Mouse (Mus musculus) CH12.LX (cell line): ENCODE data around the gene Specc1l. TPM values are rescaled to one million over a fixed set of nuclear protein-coding genes. Genes with fewer than 3 reads are reported as not detected.

ENCODE experiments used
- DNase-seq: peaks from one replicate; pipeline ENCODE4 v3.0.0-alpha.2; 2013; ENCODE audit errors: extremely low read depth
- H3K27ac ChIP-seq: 2 replicates; pipeline ENCODE4 v1.5.1; 2012; ENCODE audit warnings: low read depth, mild to moderate bottlenecking, control low read depth, moderate library complexity; ENCODE audit not compliant: insufficient read depth
- H3K27me3 ChIP-seq: replicated peaks from 2 replicates; pipeline ENCODE3; 2012; ENCODE audit warnings: inconsistent platforms
- H3K36me3 ChIP-seq, 2 experiments: replicated peaks in 1 of 2; 2 replicates each; pipeline versions ENCODE3 to v1.6.1; 2012; ENCODE audit warnings: inconsistent platforms in 1 of 2, low read length in 1 of 2, mild to moderate bottlenecking in 1 of 2, mixed read lengths in 1 of 2, moderate library complexity in 1 of 2; ENCODE audit not compliant: control insufficient read depth in 1 of 2, insufficient read depth in 1 of 2
- H3K4me1 ChIP-seq, 2 experiments: 2 replicates each; pipeline ENCODE4 v1.6.1; 2012; ENCODE audit warnings: inconsistent platforms in 1 of 2, moderate library complexity in 1 of 2; ENCODE audit not compliant: insufficient read depth in 2 of 2, control insufficient read depth in 1 of 2
- H3K4me2 ChIP-seq: 2 replicates; pipeline ENCODE4 v1.6.1; 2012; ENCODE audit warnings: low read depth, mild to moderate bottlenecking, control low read depth; ENCODE audit not compliant: poor library complexity, insufficient read depth, severe bottlenecking
- H3K4me3 ChIP-seq, 3 experiments: fragments of 150-350 bp in 1 of 3; sonication (generic) in 1 of 3; replicated peaks in 1 of 3; 2 replicates each; pipeline versions ENCODE3 to v1.5.1; 2011 to 2012; ENCODE audit warnings: low read depth in 2 of 3, low read length in 2 of 3, mild to moderate bottlenecking in 2 of 3, moderate library complexity in 2 of 3, control low read depth in 1 of 3, improper control_type of control experiment in 1 of 3, inconsistent platforms in 1 of 3, mixed read lengths in 1 of 3; ENCODE audit not compliant: poor library complexity in 1 of 3
- H3K79me2 ChIP-seq: replicated peaks from 2 replicates; pipeline ENCODE4 v1.6.1; 2012; ENCODE audit warnings: mild to moderate bottlenecking, moderate library complexity; ENCODE audit not compliant: control insufficient read depth, poor library complexity, insufficient read depth, severe bottlenecking; ENCODE audit errors: extremely low read depth
- H3K9ac ChIP-seq: 2 replicates; pipeline ENCODE4 v1.6.1; 2012; ENCODE audit warnings: low read depth, mild to moderate bottlenecking, control low read depth, moderate library complexity; ENCODE audit not compliant: insufficient read depth
- H3K9me3 ChIP-seq: replicated peaks from 2 replicates; pipeline ENCODE3; 2012; ENCODE audit warnings: low read length, inconsistent platforms, mixed read lengths
- CHD1 ChIP-seq: IDR thresholded peaks from 2 replicates; pipeline ENCODE4 v1.6.1; 2012; ENCODE audit warnings: low read depth, low read length, improper control_type of control experiment, inconsistent platforms
- CHD2 ChIP-seq: IDR thresholded peaks from 2 replicates; pipeline ENCODE4 v1.6.1; 2011; ENCODE audit warnings: low read length, improper control_type of control experiment
- CTCF ChIP-seq, 2 experiments: IDR thresholded peaks in 1 of 2; conservative IDR thresholded peaks in 1 of 2; 2 replicates each; pipeline ENCODE4 v1.5.1; 2011 to 2012; ENCODE audit warnings: low read depth in 2 of 2, low read length in 2 of 2, improper control_type of control experiment in 1 of 2, inconsistent platforms in 1 of 2, mild to moderate bottlenecking in 1 of 2, moderate library complexity in 1 of 2
- E2F4 ChIP-seq: IDR thresholded peaks from 2 replicates; pipeline ENCODE4 v1.6.1; 2011; ENCODE audit warnings: low read depth, low read length, improper control_type of control experiment; ENCODE audit not compliant: insufficient replicate concordance
- GABPA ChIP-seq: IDR thresholded peaks from 2 replicates; pipeline ENCODE4 v1.6.1; 2012; ENCODE audit warnings: low read depth, low read length, improper control_type of control experiment, inconsistent platforms; ENCODE audit not compliant: insufficient replicate concordance
- HCFC1 ChIP-seq: IDR thresholded peaks from 2 replicates; pipeline ENCODE4 v1.6.1; 2012; ENCODE audit warnings: low read depth, mild to moderate bottlenecking, inconsistent platforms, low read length, improper control_type of control experiment
- MAFK ChIP-seq: IDR thresholded peaks from 2 replicates; pipeline ENCODE4 v1.6.1; 2011; ENCODE audit warnings: low read length, improper control_type of control experiment; ENCODE audit not compliant: insufficient replicate concordance
- MAZ ChIP-seq: IDR thresholded peaks from 2 replicates; pipeline ENCODE4 v1.6.1; 2012; ENCODE audit warnings: low read depth, mild to moderate bottlenecking, inconsistent platforms, low read length, improper control_type of control experiment, moderate library complexity
- MEF2A ChIP-seq: IDR thresholded peaks from 2 replicates; pipeline ENCODE4 v1.6.1; 2014; ENCODE audit warnings: low read depth, mild to moderate bottlenecking, inconsistent platforms, low read length, improper control_type of control experiment, borderline replicate concordance
- MYC ChIP-seq: IDR thresholded peaks from 2 replicates; pipeline ENCODE4 v1.6.1; 2011; ENCODE audit warnings: low read depth, mild to moderate bottlenecking, improper control_type of control experiment, low read length
- PAX5 ChIP-seq: IDR thresholded peaks from 2 replicates; pipeline ENCODE4 v1.6.1; 2012; ENCODE audit warnings: low read length, inconsistent platforms, mixed read lengths
- POLR2A ChIP-seq: IDR thresholded peaks from 2 replicates; pipeline ENCODE4 v1.6.1; 2011; ENCODE audit warnings: low read depth, mild to moderate bottlenecking, improper control_type of control experiment, low read length
- POLR2AphosphoS2 ChIP-seq: IDR thresholded peaks from 2 replicates; pipeline ENCODE4 v1.6.1; 2011; ENCODE audit warnings: low read depth, low read length, improper control_type of control experiment
- RCOR1 ChIP-seq: conservative IDR thresholded peaks from 2 replicates; pipeline ENCODE4 v1.6.1; 2012; ENCODE audit warnings: low read depth, mild to moderate bottlenecking, inconsistent platforms, low read length, improper control_type of control experiment
- SIN3A ChIP-seq: IDR thresholded peaks from 2 replicates; pipeline ENCODE4 v1.6.1; 2012; ENCODE audit warnings: low read length, improper control_type of control experiment, inconsistent platforms
- SMC3 ChIP-seq: IDR thresholded peaks from 2 replicates; pipeline ENCODE4 v1.6.1; 2011; ENCODE audit warnings: low read depth, low read length, improper control_type of control experiment
- USF1 ChIP-seq: IDR thresholded peaks from 2 replicates; pipeline ENCODE4 v1.6.1; 2014; ENCODE audit warnings: low read depth, mild to moderate bottlenecking, inconsistent platforms, low read length, improper control_type of control experiment
- ZKSCAN1 ChIP-seq: IDR thresholded peaks from 2 replicates; pipeline ENCODE4 v1.6.1; 2012; ENCODE audit warnings: low read depth, inconsistent platforms, low read length, improper control_type of control experiment, borderline replicate concordance
- ZMIZ1 ChIP-seq: IDR thresholded peaks from 2 replicates; pipeline ENCODE4 v1.6.1; 2012; ENCODE audit warnings: low read depth, mild to moderate bottlenecking, inconsistent platforms, low read length, improper control_type of control experiment
- ZNF384 ChIP-seq: IDR thresholded peaks from 2 replicates; pipeline ENCODE4 v1.6.1; 2012; ENCODE audit warnings: low read depth, low read length, improper control_type of control experiment, inconsistent platforms
- dilution Hi-C: fragments of 300-500 bp; cut with MboI; formaldehyde crosslinking; loops from 2 replicates; pipeline ENCODE4 v1.14.3; 2020; ENCODE audit warnings: low sequenced_read_pairs; ENCODE audit not compliant: extremely low pct_unique_long_range_greater_than_20kb, extremely low pct_ligation_motif_present
- in situ Hi-C: fragments of 300-500 bp; cut with MboI; formaldehyde crosslinking; loops from 3 replicates; pipeline ENCODE4 v1.14.3; 2019; ENCODE audit warnings: low sequenced_read_pairs, low pct_ligation_motif_present, low pct_unique_long_range_greater_than_20kb, mixed read lengths
- polyA plus RNA-seq: library from polyadenylated mRNA; unstranded; fragments of >175 nt; gene quantifications from 2 replicates; pipeline ENCODE4 v1.2.1, GENCODE M21; 2012; ENCODE audit warnings: low read depth; ENCODE audit not compliant: insufficient read length
- total RNA-seq, 2 experiments: library from RNA; depleted of rRNA; stranded (reverse); fragments of 300-350 nt in 1 of 2; fragments of >200 nt in 1 of 2; gene quantifications; 2 replicates each; pipeline ENCODE4 v1.2.3; 2012 to 2014

The Specc1l gene
- total and polyA plus RNA-seq, 3 experiments: 18.6 to 25.1 (median 21.1) TPM

- TF ChIP-seq POLR2AphosphoS2: no peak; the same call in 1 of the 2 replicates
- TF ChIP-seq CTCF (conservative IDR thresholded peaks at IDR 0.05 in 1 of 2, IDR thresholded peaks at IDR 0.05 in 1 of 2; ENCODE audit: low read depth in 2 of 2, low read length in 2 of 2): no peak
- no peak for TF ChIP-seq CHD1
- no peak for TF ChIP-seq ZMIZ1
- TF ChIP-seq SIN3A: peak; percentile 79
- peak; percentile 90 for TF ChIP-seq MAZ
- peak; percentile 30; the same call in 1 of the 2 replicates for TF ChIP-seq CHD2
- TF ChIP-seq GABPA: no peak
- TF ChIP-seq HCFC1: peak; percentile 53
- no peak for TF ChIP-seq ZKSCAN1
- peak; percentile 88; the same call in 1 of the 2 replicates for TF ChIP-seq RCOR1
- TF ChIP-seq PAX5: no peak
Observed at GRCm38 (mm10) chr10:75326553-75326952, 114.7 kb downstream of the Specc1l start (continued).

GRCm38 (mm10) chr10:75327081-75327480, 115.2 kb downstream of the Specc1l start:
- dilution Hi-C loops (no loop called here), in situ Hi-C loops (no loop called here)
- Histone ChIP-seq H3K4me2 (peak overlapping the region; percentile 64), H3K27me3 (no peaks in the 10 kb centered on the region), H3K9me3 (no peaks in the 10 kb centered on the region), H3K79me2 (no peaks in the 10 kb centered on the region; the same call in none of the 2 replicates), H3K27ac (peak overlapping the region; percentile 67), H3K36me3 (peaks cover 17 to 48% of the 10 kb centered on the region in 2 experiments), H3K4me3 (no peak overlapping the region), H3K9ac (peak overlapping the region; percentile 49), H3K4me1 (peaks cover 74 to 95% of the 10 kb centered on the region in 2 experiments)
- TF ChIP-seq ZNF384: no peak
- no peak for TF ChIP-seq USF1
- TF ChIP-seq GABPA: no peak
- no peak for TF ChIP-seq POLR2A
- TF ChIP-seq ZMIZ1: no peak
- no peak for TF ChIP-seq ZKSCAN1
- TF ChIP-seq E2F4: no peak
- no peak for TF ChIP-seq MEF2A
- TF ChIP-seq PAX5: no peak
- TF ChIP-seq MAFK: no peak
- no peak for DNase-seq

GRCm38 (mm10) chr10:75328201-75328704, 116.4 kb downstream of the Specc1l start:
- dilution Hi-C loops: no loop called here
- Histone ChIP-seq H3K79me2 (no peaks in the 10 kb centered on the region; the same call in none of the 2 replicates), H3K27ac (no peak overlapping the region), H3K27me3 (no peaks in the 10 kb centered on the region), H3K36me3 (peaks cover 28 to 55% of the 10 kb centered on the region in 2 experiments), H3K4me2 (no peak overlapping the region), H3K9ac (no peak overlapping the region), H3K4me1 (peaks cover 69 to 94% of the 10 kb centered on the region in 2 experiments), H3K4me3 (no peak overlapping the region), H3K9me3 (no peaks in the 10 kb centered on the region)
- no peak for TF ChIP-seq MYC
- no peak for TF ChIP-seq SMC3
- TF ChIP-seq USF1: no peak
- no peak for TF ChIP-seq SIN3A
- no peak for TF ChIP-seq ZMIZ1
- DNase-seq: no peak
- in situ Hi-C loops: no loop called here
